ENCODE assay signal across 9 mouse cellular contexts in the genomic region with DNA sequence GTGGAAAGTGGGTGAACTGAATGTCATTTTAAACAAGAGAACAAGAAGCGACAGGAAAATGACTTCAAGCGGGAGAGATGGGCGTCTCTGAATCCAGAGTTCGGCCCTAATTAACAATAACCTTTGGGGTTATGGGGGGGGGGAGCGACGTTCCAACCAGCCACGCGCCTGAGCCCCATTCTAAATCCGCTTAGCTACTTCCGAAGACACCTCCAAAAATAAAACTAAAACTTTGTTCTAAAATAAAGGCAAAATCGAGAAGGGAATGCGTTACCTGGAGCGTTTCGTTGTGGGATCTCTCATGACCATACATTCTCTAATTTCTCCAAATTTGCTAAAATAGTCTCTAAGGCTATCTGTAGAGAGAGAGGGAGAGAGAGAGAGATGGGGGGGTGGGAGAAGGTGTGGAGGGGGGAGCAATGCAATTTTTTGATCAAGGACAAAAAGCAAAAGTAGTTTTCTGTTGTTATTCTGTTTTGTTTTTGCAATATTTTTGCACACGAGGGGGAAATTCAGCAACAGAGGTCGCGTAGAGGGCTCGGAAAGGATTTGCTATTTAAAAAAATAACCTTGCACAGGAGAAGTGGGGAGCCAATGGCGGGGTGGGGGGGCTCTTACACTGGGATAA. TPM values are rescaled to one million over a fixed set of nuclear protein-coding genes. Genes with fewer than 3 reads are reported as not detected.
DNase-seq lines count a peak whose midpoint lies in the region; ATAC-seq and TF ChIP-seq lines count a peak whose summit lies in the region.
"Had no signal": no experiment of that assay in that cellular context is flagged by ENCODE, and none has a peak within 500 bp of the region (broad histone marks: within the 10 kb centered on the region; RNA-seq: fewer than 3 reads in every experiment).

No protein-coding gene starts in this region.

- peaks cover 77% of the 10 kb centered on the region for H3K4me1 ChIP-seq in E14TG2a.4 (replicated peaks; ENCODE audit: low read depth, low read length)
- H3K4me1 ChIP-seq in heart, postnatal 0 days (ENCODE audit: control insufficient read depth, insufficient read depth), result peaks cover 15% of the 10 kb centered on the region; the same call in 1 of the 2 replicates
- H3K4me1 ChIP-seq in liver, embryonic 16.5 days (ENCODE audit: control insufficient read depth, low read depth, low read length), result peaks cover 43% of the 10 kb centered on the region

- peak overlapping the region; percentile 100 for H3K9ac ChIP-seq in heart, postnatal 0 days (replicated peaks; ENCODE audit: low read depth, low read length)
- H3K9ac ChIP-seq in liver, embryonic 16.5 days (ENCODE audit: low read depth, low read length), result peak overlapping the region; percentile 96

- peaks cover 28% of the 10 kb centered on the region for H3K36me3 ChIP-seq in E14TG2a.4 (ENCODE audit: insufficient read depth, low read length)
- peaks cover 5% of the 10 kb centered on the region for H3K36me3 ChIP-seq in heart, postnatal 0 days (replicated peaks; ENCODE audit: control insufficient read depth, insufficient read depth, low read length)
- H3K36me3 ChIP-seq in liver, embryonic 16.5 days (ENCODE audit: control insufficient read depth, insufficient read depth), result peaks cover 4% of the 10 kb centered on the region; the same call in 1 of the 2 replicates

- peak overlapping the region; percentile 100 for H3K27ac ChIP-seq in gastrocnemius, adult 2 months
- peak overlapping the region; percentile 99 for H3K27ac ChIP-seq in heart, postnatal 0 days (ENCODE audit: low read depth)
- H3K27ac ChIP-seq in liver, embryonic 16.5 days (ENCODE audit: low read length), result peak overlapping the region; percentile 83

- intact Hi-C loops in gastrocnemius, adult 2 months (cut with DNase I), result loop anchor here (5.0 kb wide), 1 partner anchor 90 kb away; no protein-coding TSS in a partner anchor

- DNase-seq in gastrocnemius, adult 2 months, result no peak
- no peak for DNase-seq in gastrocnemius, postnatal 25 days
- no peak for DNase-seq in heart, postnatal 0 days (ENCODE audit: low spot score)
- no peak for DNase-seq in cerebellum, adult 11-12 months
- no peak for DNase-seq in right cerebral cortex, postnatal 25 days

- H3K9me3 ChIP-seq in E14TG2a.4 (ENCODE audit: low read length), result no peaks in the 10 kb centered on the region
- no peaks in the 10 kb centered on the region for H3K9me3 ChIP-seq in heart, postnatal 0 days (replicated peaks; ENCODE audit: control insufficient read depth, low read length)
- no peaks in the 10 kb centered on the region for H3K9me3 ChIP-seq in liver, embryonic 16.5 days (replicated peaks; ENCODE audit: control insufficient read depth, low read length)

- no peaks in the 10 kb centered on the region for H3K27me3 ChIP-seq in E14TG2a.4 (ENCODE audit: insufficient read depth, low read length)
- no peaks in the 10 kb centered on the region for H3K27me3 ChIP-seq in heart, postnatal 0 days (ENCODE audit: control insufficient read depth, insufficient read depth, low read length)
- H3K27me3 ChIP-seq in liver, embryonic 16.5 days (ENCODE audit: control insufficient read depth, insufficient read depth, low read depth, low read length), result no peaks in the 10 kb centered on the region
- H3K27me3 ChIP-seq: Patski had no signal

- no peak for TF ChIP-seq EP300 in heart, postnatal 0 days (IDR thresholded peaks at IDR 0.05; ENCODE audit: low read depth)

- no peak for ATAC-seq in heart, postnatal 0 days (ENCODE audit: insufficient read depth, low read depth)
- no peak for ATAC-seq in liver, embryonic 16.5 days (ENCODE audit: low read depth)
- ATAC-seq in megakaryocyte-erythroid progenitor cell, adult 5-6 weeks (replicated peaks; ENCODE audit: low FRiP score, low TSS enrichment, poor library complexity, severe bottlenecking), result no peak

- peak overlapping the region; percentile 89 for H3K4me3 ChIP-seq in gastrocnemius, adult 2 months
- H3K4me3 ChIP-seq in E14TG2a.4 (replicated peaks; ENCODE audit: low read length), result peak overlapping the region; percentile 88
- H3K4me3 ChIP-seq in heart, postnatal 0 days (ENCODE audit: low read depth, low read length), result peak overlapping the region; percentile 99
- peak overlapping the region; percentile 92 for H3K4me3 ChIP-seq in liver, embryonic 16.5 days (ENCODE audit: low read depth, low read length)

- TF ChIP-seq CTCF in gastrocnemius, adult 2 months (IDR thresholded peaks at IDR 0.05), result no peak
- no peak for TF ChIP-seq CTCF in E14TG2a.4 (conservative IDR thresholded peaks at IDR 0.05; ENCODE audit: low read length)
- TF ChIP-seq CTCF in heart, postnatal 0 days (IDR thresholded peaks at IDR 0.05; ENCODE audit: low read depth), result no peak

- H3K4me2 ChIP-seq in heart, postnatal 0 days (ENCODE audit: low read depth, low read length), result peak overlapping the region; percentile 99
- peak overlapping the region; percentile 96 for H3K4me2 ChIP-seq in liver, embryonic 16.5 days (ENCODE audit: low read depth, low read length)

- WGBS in heart, postnatal 0 days, result under 1% methylated on average over 19 of the region's 19 CpGs
- under 1% methylated on average over 19 of the region's 19 CpGs for WGBS in liver, embryonic 16.5 days (ENCODE audit: insufficient replicate concordance)

RNA-seq across cellular contexts. Expression of gene Msi2, which starts 1.2 kb away (rescaled TPM):
- 100 to 1,000 TPM; 169 to 193 TPM for total RNA-seq in gastrocnemius, adult 2 months (2021)
- total RNA-seq in gastrocnemius, postnatal 25 days (2021), result 100 to 1,000 TPM; 158 TPM
- total RNA-seq in heart, postnatal 0 days (2014; rRNA removed; ENCODE audit: low replicate concordance), result 94.6 and 114 TPM in 2 replicates
- polyA plus RNA-seq in heart, postnatal 0 days (2015; fragmentation: Nextera tagmentation; extraction: Ambion mirVana), result 20.6 and 22.1 TPM in 2 replicates
- polyA plus RNA-seq in liver, embryonic 16.5 days (2015; fragmentation: Nextera tagmentation; extraction: Ambion mirVana), result 2.9 and 3.1 TPM in 2 replicates
- total RNA-seq in megakaryocyte-erythroid progenitor cell, adult 5-6 weeks (2014; fragmentation: Nextera tagmentation), result 89.1 and 92.4 TPM in 2 replicates
- total RNA-seq in megakaryocyte-erythroid progenitor cell, adult 5-6 weeks (2017), result 111 and 162 TPM in 2 replicates
